In genomic region chr3:51064201-51064600, GRCm38 (mm10) we compare ENCODE assay signal across 25 mouse cellular contexts.
DNase-seq lines count a peak whose midpoint lies in the region; ATAC-seq and TF ChIP-seq lines count a peak whose summit lies in the region.
"Had no signal": no experiment of that assay in that cellular context is flagged by ENCODE, and none has a peak within 500 bp of the region (broad histone marks: within the 10 kb centered on the region; RNA-seq: fewer than 3 reads in every experiment).

No protein-coding gene starts in this region.

- no peak for TF ChIP-seq POLR2A in kidney, adult 2 months (IDR thresholded peaks at IDR 0.05; ENCODE audit: low read depth, low read length)

- no peaks in the 10 kb centered on the region for H3K9me3 ChIP-seq in limb, embryonic 13.5 days
- H3K9me3 ChIP-seq in limb, embryonic 10.5 days (replicated peaks): no peaks in the 10 kb centered on the region
- no peaks in the 10 kb centered on the region for H3K9me3 ChIP-seq in hindbrain, embryonic 16.5 days (ENCODE audit: control insufficient read depth, low read length)
- H3K9me3 ChIP-seq: heart, embryonic 15.5 days; neural tube, embryonic 13.5 days had no signal

- H3K4me3 ChIP-seq in kidney, adult 2 months (ENCODE audit: insufficient read depth, low read depth, low read length): no peak overlapping the region
- H3K4me3 ChIP-seq in limb, embryonic 13.5 days: no peak overlapping the region
- no peak overlapping the region for H3K4me3 ChIP-seq in limb, embryonic 10.5 days
- H3K4me3 ChIP-seq in hindbrain, embryonic 16.5 days (ENCODE audit: low read length): no peak overlapping the region
- H3K4me3 ChIP-seq: heart, embryonic 15.5 days; left cerebral cortex, adult 2 months; myocyte; neural tube, embryonic 13.5 days had no signal

- peak; percentile 54 for DNase-seq in kidney, adult 2 months
- DNase-seq in kidney, postnatal 10 days: no peak
- no peak for DNase-seq in limb, embryonic 10.5 days (ENCODE audit: low spot score)
- peak; percentile 67 for DNase-seq in Muller cell, postnatal 12 days (ENCODE audit: inconsistent ontology term)
- peak; percentile 53 for DNase-seq in embryo, embryonic 11 days
- DNase-seq in layer of hippocampus, adult 9-11 months: no peak
- DNase-seq: adrenal gland, adult 8-10 months; cerebellum, adult 8-10 months; cerebellum, postnatal 36 days; forebrain, postnatal 0 days; gastrocnemius, postnatal 36 days; heart, postnatal 36 days; lung, postnatal 36 days; right cerebral cortex, adult 18-20 months; right cerebral cortex, postnatal 4 days; thymus, postnatal 25 days had no signal

- WGBS in kidney, adult 2 months: 26% methylated on average over 4 of the region's 4 CpGs
- WGBS in limb, embryonic 13.5 days: 16% methylated on average over 4 of the region's 4 CpGs
- WGBS in limb, embryonic 10.5 days: 41% methylated on average over 4 of the region's 4 CpGs
- WGBS in hindbrain, embryonic 16.5 days: 60% methylated on average over 4 of the region's 4 CpGs

- no peaks in the 10 kb centered on the region for H3K27me3 ChIP-seq in kidney, adult 2 months (replicated peaks; ENCODE audit: control insufficient read depth, insufficient read depth, low read length)
- H3K27me3 ChIP-seq in limb, embryonic 13.5 days: no peaks in the 10 kb centered on the region
- H3K27me3 ChIP-seq in limb, embryonic 10.5 days (ENCODE audit: low read depth, poor library complexity, severe bottlenecking): no peaks in the 10 kb centered on the region
- H3K27me3 ChIP-seq in hindbrain, embryonic 16.5 days (replicated peaks; ENCODE audit: control insufficient read depth, insufficient read depth, low read length): no peaks in the 10 kb centered on the region
- H3K27me3 ChIP-seq: heart, embryonic 15.5 days; neural tube, embryonic 13.5 days had no signal

- no peak overlapping the region for H3K9ac ChIP-seq in limb, embryonic 13.5 days
- no peak overlapping the region for H3K9ac ChIP-seq in hindbrain, embryonic 16.5 days (ENCODE audit: low read depth, low read length)
- H3K9ac ChIP-seq: forebrain, postnatal 0 days; heart, embryonic 15.5 days; hindbrain, embryonic 14.5 days; neural tube, embryonic 13.5 days had no signal

- ATAC-seq in limb, embryonic 13.5 days (ENCODE audit: low FRiP score, low read depth): no peak
- ATAC-seq in hindbrain, embryonic 16.5 days: no peak
- ATAC-seq: activated CD4-positive, CD25-positive, alpha-beta regulatory T cell, adult 4 months; forebrain, postnatal 0 days; midbrain, embryonic 16.5 days had no signal

- H3K4me2 ChIP-seq in limb, embryonic 13.5 days (replicated peaks): no peak overlapping the region
- H3K4me2 ChIP-seq in hindbrain, embryonic 16.5 days (ENCODE audit: low read length): no peak overlapping the region
- H3K4me2 ChIP-seq: heart, embryonic 15.5 days; hindbrain, embryonic 14.5 days; neural tube, embryonic 13.5 days had no signal

- no peak for TF ChIP-seq CTCF in kidney, adult 2 months (conservative IDR thresholded peaks at IDR 0.05; ENCODE audit: insufficient read depth, insufficient read length, low read depth, low read length)

- H3K36me3 ChIP-seq in kidney, adult 2 months (ENCODE audit: control insufficient read depth, insufficient read depth, low read length): no peaks in the 10 kb centered on the region
- H3K36me3 ChIP-seq in limb, embryonic 13.5 days: no peaks in the 10 kb centered on the region
- H3K36me3 ChIP-seq in limb, embryonic 10.5 days: no peaks in the 10 kb centered on the region
- H3K36me3 ChIP-seq in hindbrain, embryonic 16.5 days (ENCODE audit: control insufficient read depth, insufficient read depth, low read length): no peaks in the 10 kb centered on the region
- H3K36me3 ChIP-seq: heart, embryonic 15.5 days; neural tube, embryonic 13.5 days had no signal

- H3K4me1 ChIP-seq in kidney, adult 2 months (ENCODE audit: control insufficient read depth, insufficient read depth, low read length): no peaks in the 10 kb centered on the region
- H3K4me1 ChIP-seq in limb, embryonic 13.5 days: peaks cover 37% of the 10 kb centered on the region
- peaks cover 53% of the 10 kb centered on the region for H3K4me1 ChIP-seq in limb, embryonic 10.5 days
- H3K4me1 ChIP-seq in hindbrain, embryonic 16.5 days (ENCODE audit: control insufficient read depth, insufficient read depth, low read depth, low read length): no peaks in the 10 kb centered on the region

- H3K27ac ChIP-seq in kidney, adult 2 months (ENCODE audit: insufficient read depth, low read depth, low read length): no peak overlapping the region
- H3K27ac ChIP-seq in limb, embryonic 13.5 days: peak overlapping the region; percentile 6; the same call in 1 of the 2 replicates
- no peak overlapping the region for H3K27ac ChIP-seq in limb, embryonic 10.5 days
- H3K27ac ChIP-seq in hindbrain, embryonic 16.5 days (ENCODE audit: low read depth, low read length): no peak overlapping the region
- H3K27ac ChIP-seq: heart, embryonic 15.5 days; hindbrain, embryonic 14.5 days; left cerebral cortex, adult 2 months; neural tube, embryonic 13.5 days had no signal

Comparison
In these comparisons a context has a peak if more than half of its experiments do, and no peak if none do; other contexts are left out.
1. DNase-seq: peak in kidney, adult 2 months (single experiment), Muller cell, postnatal 12 days (single experiment) and embryo, embryonic 11 days (single experiment); none in kidney, postnatal 10 days (single experiment), limb, embryonic 10.5 days (single experiment) and layer of hippocampus, adult 9-11 months (single experiment).